Mouse (Mus musculus) common myeloid progenitor, adult 5-6 weeks (primary cell): ENCODE measurements around the gene Rnf113a2. TPM values are rescaled to one million over a fixed set of nuclear protein-coding genes. Genes with fewer than 3 reads are reported as not detected.

Experiments
- total RNA-seq: library from RNA; stranded (forward); fragments of 200-1000, 187-1606 nt; gene quantifications from 2 replicates; pipeline ENCODE4 v1.2.3, GENCODE M21; 2017

Rnf113a2 gene
- total RNA-seq, 1 experiment from 2014 or later: 29.2 TPM

Other genes with a start within 250 kb of the Rnf113a2 start
- gene Elmsan1, start 198.3 kb upstream of the Rnf113a2 start, total RNA-seq: 13.0 and 15.1 TPM in 2 replicates
- gene Ptgr2, start 132.0 kb upstream of the Rnf113a2 start, total RNA-seq: 47.0 and 55.7 TPM in 2 replicates
- gene Zfp410, start 100.3 kb upstream of the Rnf113a2 start, total RNA-seq: 47.0 and 51.8 TPM in 2 replicates
- 12.7 and 17.5 TPM in 2 replicates for gene Coq6, start 55.5 kb upstream of the Rnf113a2 start, total RNA-seq
- 1.8 and 2.2 TPM in 2 replicates for gene Fam161b, start 55.4 kb upstream of the Rnf113a2 start, total RNA-seq
- gene Entpd5, start 8.2 kb upstream of the Rnf113a2 start, total RNA-seq: 15.2 and 23.4 TPM in 2 replicates
- gene Bbof1, start 8.1 kb upstream of the Rnf113a2 start, total RNA-seq: 4.1 and 5.0 TPM in 2 replicates
- 11.0 and 16.4 TPM in 2 replicates for gene Aldh6a1, start 33.8 kb downstream of the Rnf113a2 start, total RNA-seq
- 15.2 and 19.7 TPM in 2 replicates for gene Lin52, start 34.2 kb downstream of the Rnf113a2 start, total RNA-seq
- gene Vsx2, start 152.6 kb downstream of the Rnf113a2 start, total RNA-seq: not detected in 2 replicates
- gene Abcd4, start 200.2 kb downstream of the Rnf113a2 start, total RNA-seq: 1.9 and 4.1 TPM in 2 replicates
- gene Vrtn, start 223.8 kb downstream of the Rnf113a2 start, total RNA-seq: not detected in 2 replicates